Mouse (Mus musculus): Measurements from ENCODE around the gene Pprc1. TPM values are rescaled to one million over a fixed set of nuclear protein-coding genes. Genes with fewer than 3 reads are reported as not detected.

Gene Pprc1
- total RNA-seq (2022), result 10 to 100 TPM; 12.3 to 17.0 (median 13.8) TPM

DNA sequence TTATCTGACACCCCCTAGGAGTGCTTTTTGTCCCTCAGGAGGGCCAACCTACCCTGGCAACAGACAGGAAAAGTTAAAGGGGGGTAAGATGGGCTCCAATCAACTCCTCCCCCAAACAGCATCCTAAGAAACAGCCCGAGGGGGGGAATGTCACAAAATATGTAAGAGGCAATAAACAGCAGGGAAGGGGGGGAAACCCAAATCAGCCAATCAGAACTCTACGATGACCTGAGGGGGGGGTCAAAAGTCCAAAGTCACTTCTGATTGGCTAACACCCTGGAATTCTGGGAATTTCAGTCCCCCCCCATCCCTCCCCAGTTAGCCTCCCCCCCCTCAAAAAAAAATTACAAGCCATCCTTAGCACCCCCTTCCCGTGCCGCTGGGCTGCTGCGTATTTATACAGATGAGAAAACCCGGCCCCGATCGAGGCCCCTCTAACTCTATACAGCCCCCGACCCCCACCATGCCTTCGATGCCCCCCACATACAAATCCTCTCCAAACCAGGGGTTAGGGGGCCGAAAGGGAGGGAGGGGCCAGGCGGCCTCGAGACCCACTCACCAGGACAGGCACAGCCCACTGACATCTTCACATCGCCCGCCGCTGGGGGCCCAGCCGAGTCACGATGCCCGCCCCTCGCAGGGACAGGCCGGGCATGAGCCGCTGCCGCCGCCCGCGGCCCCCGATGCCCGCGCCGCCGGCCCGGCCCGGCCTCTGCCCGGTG lies at the start of gene Pprc1:
Gene Pprc1 (plus strand): TSS at position 616 of the 722 bp plus-strand sequence.
- DNase-seq (ENCODE audit: low spot score), result peak; percentile 60

DNA sequence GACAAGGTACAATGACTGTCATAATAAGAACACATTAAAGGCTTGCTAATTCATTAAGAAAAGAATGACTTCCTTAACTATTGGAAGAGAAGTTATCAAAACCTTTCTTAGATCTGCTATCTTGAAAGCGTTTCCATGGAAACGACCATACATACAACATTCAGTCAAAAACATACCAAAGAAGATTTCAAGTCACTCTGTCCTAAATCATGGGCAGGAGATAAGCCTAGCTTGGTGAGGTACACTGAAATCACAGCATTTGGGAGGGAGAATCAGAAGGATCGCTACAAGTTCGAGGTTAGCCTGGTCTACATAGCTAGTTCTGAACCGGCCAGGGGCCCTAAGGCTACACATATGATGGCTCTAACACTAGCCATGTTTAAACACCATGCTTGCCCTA lies 47.3 kb upstream of the Pprc1 start:
- no peak for DNase-seq (ENCODE audit: low spot score)

- peak; percentile 93 for DNase-seq (ENCODE audit: low spot score)
Observed at GRCm38 (mm10) chr19:45997785-45998693, 46.6 kb upstream of the Pprc1 start, which contains the start of gene Armh3. Gene Armh3 (minus strand): TSS chr19:45998488.

- no peak for DNase-seq (ENCODE audit: low spot score)
Observed at GRCm38 (mm10) chr19:45998694-45999217, 45.9 kb upstream of the Pprc1 start.

DNA sequence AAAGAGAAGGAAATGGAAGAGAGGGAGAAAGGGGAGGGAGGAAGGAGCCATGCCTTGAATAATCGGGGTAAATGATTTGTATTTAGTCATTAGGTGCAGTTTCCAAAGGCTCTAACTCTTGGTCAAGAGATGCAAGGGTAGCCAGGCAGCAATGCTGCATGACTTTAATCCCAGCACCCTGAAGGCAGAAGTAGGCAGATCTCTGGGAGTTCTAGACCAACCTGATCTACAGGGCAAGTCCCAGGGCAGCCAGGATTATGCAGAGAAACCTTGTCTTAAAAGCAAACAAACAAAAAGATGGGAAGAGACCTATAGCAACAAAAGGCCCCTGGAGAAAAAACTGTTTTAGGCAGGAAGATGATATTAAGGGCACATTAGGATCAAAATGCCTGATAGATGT lies 45.3 kb upstream of the Pprc1 start:
- no peak for DNase-seq (ENCODE audit: low spot score)

DNA sequence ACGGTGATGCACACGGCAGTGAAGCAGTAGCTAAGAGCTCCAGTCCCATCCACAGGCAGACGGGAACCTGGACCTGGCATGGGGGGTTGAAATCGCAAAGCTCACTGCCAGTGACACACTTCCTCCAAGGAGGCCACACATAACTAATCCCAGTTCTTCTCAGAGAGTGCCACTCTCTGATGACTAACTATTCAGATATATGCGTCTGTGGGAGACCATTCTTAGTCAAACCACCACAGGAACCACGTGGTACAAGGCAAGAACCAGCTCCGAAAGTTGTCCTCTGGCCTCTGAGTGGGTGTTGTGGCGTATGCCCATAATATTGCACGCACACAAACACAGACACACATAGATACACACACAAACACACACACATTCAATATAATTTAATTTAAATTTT lies 42.4 kb upstream of the Pprc1 start:
- DNase-seq (ENCODE audit: low spot score), result no peak

GRCm38 (mm10) chr19:46003371-46004226 lies 41.1 kb upstream of the Pprc1 start, which contains the start of gene Hps6:
Gene Hps6 (plus strand): TSS chr19:46003508.
- peak; percentile 90 for DNase-seq (ENCODE audit: low spot score)

- no peak for DNase-seq (ENCODE audit: low spot score)
Observed at GRCm38 (mm10) chr19:46004814-46005466, 39.7 kb upstream of the Pprc1 start.

GRCm38 (mm10) chr19:46005680-46006079 lies 39.0 kb upstream of the Pprc1 start:
- DNase-seq (ENCODE audit: low spot score), result no peak

DNA sequence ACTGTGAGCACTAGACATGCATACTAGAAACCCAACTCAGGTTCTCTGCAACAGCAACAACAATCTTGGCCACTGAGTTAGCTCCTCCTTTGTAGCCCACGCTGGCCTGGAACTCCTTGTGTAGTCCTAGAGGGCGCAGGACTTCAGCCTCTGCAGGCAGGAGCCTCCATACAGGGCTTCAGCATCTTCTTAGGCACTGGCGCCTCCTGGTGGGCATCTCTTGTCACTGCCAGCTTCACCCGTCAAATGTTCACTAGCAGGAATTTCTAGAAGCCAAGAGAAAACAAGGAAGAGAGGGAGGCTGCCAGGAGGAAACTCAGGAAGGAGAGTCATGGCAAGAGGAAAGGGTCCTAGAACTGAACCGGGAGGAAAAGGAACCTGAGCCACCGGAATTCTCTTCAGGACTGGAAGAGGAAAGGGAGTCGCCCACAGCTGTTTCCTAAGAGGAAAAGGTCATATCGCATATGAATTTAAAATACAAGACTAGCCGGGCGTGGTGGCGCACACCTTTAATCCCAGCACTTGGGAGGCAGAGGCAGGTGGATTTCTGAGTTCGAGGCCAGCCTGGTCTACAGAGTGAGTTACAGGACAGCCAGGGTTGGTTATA lies 30.0 kb upstream of the Pprc1 start:
- DNase-seq (ENCODE audit: low spot score), result peak; percentile 91

- no peak for DNase-seq (ENCODE audit: low spot score)
Observed at GRCm38 (mm10) chr19:46016023-46016422, 28.7 kb upstream of the Pprc1 start.

DNA sequence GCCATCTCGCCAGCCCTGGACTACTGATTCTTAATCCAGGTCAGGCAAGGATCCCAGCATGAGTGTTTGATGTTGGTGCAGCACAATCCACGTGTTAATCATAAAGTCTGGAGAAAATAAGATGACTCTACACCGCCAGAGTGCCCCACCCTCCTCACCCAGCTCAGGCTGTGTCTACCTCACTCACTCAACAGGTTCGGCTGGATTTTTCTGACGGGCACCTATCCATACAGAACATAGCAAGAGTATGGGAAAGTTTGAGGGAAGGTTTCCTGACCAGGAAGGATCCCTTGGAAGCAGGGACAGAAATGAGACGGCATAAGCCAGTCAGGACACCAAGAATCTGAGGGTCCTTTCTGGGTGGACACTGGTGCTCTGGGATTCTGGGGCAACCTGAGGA lies 19.7 kb upstream of the Pprc1 start:
- no peak for DNase-seq (ENCODE audit: low spot score)

- no peak for DNase-seq (ENCODE audit: low spot score)
Observed at GRCm38 (mm10) chr19:46026567-46026966, 18.1 kb upstream of the Pprc1 start.

DNA sequence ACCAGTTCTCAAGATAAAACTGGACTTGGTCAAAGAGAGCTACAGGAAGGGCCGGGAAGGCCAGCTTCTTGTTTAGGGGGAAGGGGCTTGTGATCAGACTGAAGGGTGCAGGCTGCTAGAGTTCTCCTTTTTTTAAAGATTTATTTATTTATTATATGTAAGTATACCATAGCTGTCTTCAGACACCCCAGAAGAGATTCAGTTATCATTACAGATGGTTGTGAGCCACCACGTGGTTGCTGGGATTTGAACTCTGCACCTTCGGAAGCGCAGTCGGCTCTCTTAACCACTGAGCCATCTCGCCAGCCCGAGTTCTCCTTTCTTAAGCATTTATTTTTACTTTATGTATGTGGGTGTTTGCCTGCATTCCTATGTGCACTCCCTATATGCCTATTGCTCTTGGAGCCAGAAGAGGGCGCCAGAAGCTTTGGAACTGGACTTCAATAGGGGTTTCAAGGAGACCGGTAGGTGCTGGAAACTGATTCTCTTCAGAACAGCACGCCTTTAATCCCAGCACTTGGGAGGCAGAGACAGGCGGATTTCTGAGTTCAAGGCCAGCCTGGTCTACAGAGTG lies 15.9 kb upstream of the Pprc1 start:
- no peak for DNase-seq (ENCODE audit: low spot score)

GRCm38 (mm10) chr19:46029652-46030051 lies 15.0 kb upstream of the Pprc1 start:
- DNase-seq (ENCODE audit: low spot score), result no peak

DNA sequence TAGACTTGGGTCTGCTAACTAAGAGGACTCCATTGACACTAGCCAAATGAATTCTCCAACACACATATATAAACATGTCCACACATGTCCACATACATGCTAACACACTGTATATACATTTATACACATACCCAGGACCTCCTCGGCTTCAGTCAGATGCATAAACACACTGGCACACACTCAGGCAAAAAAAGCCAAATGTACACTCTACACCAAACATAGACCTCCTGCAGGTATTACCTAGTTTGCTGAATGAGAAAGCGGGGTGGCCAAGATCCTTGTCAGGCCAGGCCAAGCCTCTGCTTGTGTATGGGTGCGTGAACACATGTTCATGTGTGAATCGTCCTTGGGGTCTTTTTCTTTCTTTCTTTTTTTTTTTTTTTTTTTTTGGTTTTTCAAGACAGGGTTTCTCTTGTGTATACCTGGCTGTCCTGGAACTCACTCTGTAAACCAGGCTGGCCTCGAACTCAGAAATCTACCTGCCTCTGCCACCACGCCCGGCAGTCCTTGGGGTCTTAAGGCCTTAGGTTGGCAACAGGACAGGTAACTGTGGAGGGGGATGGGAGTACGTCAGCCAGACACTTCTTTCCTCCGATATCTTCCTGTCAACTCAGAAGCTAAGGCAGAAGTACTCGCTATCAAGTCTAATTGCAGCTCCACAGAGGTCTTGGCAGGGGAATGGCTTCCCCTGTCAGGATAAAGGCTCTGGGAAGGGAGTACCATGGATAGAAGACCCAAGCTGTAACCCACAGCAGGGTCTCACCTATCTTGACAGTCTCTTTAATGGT lies 14.3 kb upstream of the Pprc1 start:
- DNase-seq (ENCODE audit: low spot score), result no peak

- no peak for DNase-seq (ENCODE audit: low spot score)
Observed at GRCm38 (mm10) chr19:46031689-46032432, 12.8 kb upstream of the Pprc1 start.

DNA sequence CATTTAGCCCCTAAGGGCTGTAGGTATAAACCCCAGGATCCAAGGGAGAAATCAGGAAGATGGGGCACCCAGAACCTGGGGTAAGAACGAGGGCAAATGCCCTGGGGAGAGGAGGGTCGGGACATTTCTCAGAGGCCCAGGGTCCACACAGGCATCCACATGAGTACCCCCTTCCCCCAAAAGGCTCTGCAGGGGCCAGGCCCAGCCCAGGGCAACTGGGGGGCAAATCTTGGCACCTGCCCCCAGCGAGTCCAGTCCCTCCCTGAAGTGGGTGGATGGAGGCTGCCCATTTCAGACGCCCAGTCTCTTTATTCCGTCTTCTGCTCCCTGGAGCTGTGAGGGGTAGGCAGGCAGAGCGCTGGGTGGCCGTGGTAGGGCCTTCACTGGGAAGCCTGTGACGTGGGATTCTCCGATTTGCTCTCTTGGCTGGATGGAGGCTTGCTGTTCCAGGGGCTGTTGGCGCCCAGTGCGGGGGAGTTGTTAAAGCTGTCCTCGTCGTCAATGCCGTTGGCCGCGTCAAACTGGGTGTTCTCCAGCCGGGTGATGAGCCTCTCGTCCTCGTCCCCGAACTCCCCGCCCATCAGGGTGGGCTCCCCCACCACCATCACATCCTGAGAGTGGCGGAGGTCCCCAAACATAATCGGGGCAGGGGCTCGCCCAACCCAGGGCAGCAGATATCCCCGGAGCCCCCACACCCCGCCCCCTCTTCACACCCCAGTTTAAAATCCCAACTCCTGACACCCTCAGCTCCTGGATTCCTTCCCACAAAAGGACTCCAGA lies 11.8 kb upstream of the Pprc1 start:
- DNase-seq (ENCODE audit: low spot score), result no peak
